Mouse (Mus musculus) yolk sac, embryonic 10.5 days (tissue): ENCODE data around the gene Dmrtb1.

Experiments used
- DNase-seq: peaks from one replicate; pipeline ENCODE4 v3.0.0-alpha.2; 2017; ENCODE audit warnings: low spot score

Gene Dmrtb1

GRCm38 (mm10) chr4:107684130-107684529 lies at the start of gene Dmrtb1:
Gene Dmrtb1 (minus strand): TSS chr4:107684230.
- DNase-seq, result no peak

- DNase-seq, result no peak
These were observed 49.6 kb upstream of the Dmrtb1 start for GRCm38 (mm10) chr4:107733603-107734002.

GRCm38 (mm10) chr4:107732624-107733023 lies 48.6 kb upstream of the Dmrtb1 start:
- DNase-seq, result no peak

GRCm38 (mm10) chr4:107732182-107732581 lies 48.2 kb upstream of the Dmrtb1 start:
- DNase-seq, result no peak

GRCm38 (mm10) chr4:107731088-107731465 lies 47.0 kb upstream of the Dmrtb1 start:
- DNase-seq, result no peak

- no peak for DNase-seq
These were observed 46.5 kb upstream of the Dmrtb1 start for GRCm38 (mm10) chr4:107730391-107731087.

- DNase-seq, result no peak
These were observed 41.4 kb upstream of the Dmrtb1 start for GRCm38 (mm10) chr4:107725432-107725831.

- DNase-seq, result no peak
These were observed 36.2 kb upstream of the Dmrtb1 start for GRCm38 (mm10) chr4:107720043-107720830.

- DNase-seq, result no peak
These were observed 35.1 kb upstream of the Dmrtb1 start for GRCm38 (mm10) chr4:107719161-107719560.

GRCm38 (mm10) chr4:107718720-107719119 lies 34.7 kb upstream of the Dmrtb1 start:
- DNase-seq, result no peak

- no peak for DNase-seq
These were observed 33.8 kb upstream of the Dmrtb1 start for GRCm38 (mm10) chr4:107717718-107718313.

GRCm38 (mm10) chr4:107716754-107717299 lies 32.8 kb upstream of the Dmrtb1 start:
- DNase-seq, result no peak

GRCm38 (mm10) chr4:107706884-107707283 lies 22.9 kb upstream of the Dmrtb1 start:
- DNase-seq, result no peak

GRCm38 (mm10) chr4:107704185-107704584 lies 20.2 kb upstream of the Dmrtb1 start:
- DNase-seq, result no peak

GRCm38 (mm10) chr4:107701679-107702078 lies 17.6 kb upstream of the Dmrtb1 start:
- DNase-seq, result no peak

- DNase-seq, result no peak
These were observed 17.1 kb upstream of the Dmrtb1 start for GRCm38 (mm10) chr4:107701116-107701515.

GRCm38 (mm10) chr4:107699271-107699670 lies 15.2 kb upstream of the Dmrtb1 start:
- DNase-seq, result no peak

- no peak for DNase-seq
These were observed 9.8 kb upstream of the Dmrtb1 start for GRCm38 (mm10) chr4:107693816-107694215.

GRCm38 (mm10) chr4:107688213-107688612 lies 4.2 kb upstream of the Dmrtb1 start:
- DNase-seq, result peak; percentile 6

- DNase-seq, result no peak
These were observed 3.1 kb upstream of the Dmrtb1 start for GRCm38 (mm10) chr4:107687127-107687526.

GRCm38 (mm10) chr4:107683006-107683756 lies 849 bp downstream of the Dmrtb1 start:
- no peak for DNase-seq
